Mouse (Mus musculus) adrenal gland, adult 8-10 months (tissue): ENCODE data around the gene Taf1d. TPM values are rescaled to one million over a fixed set of nuclear protein-coding genes. Genes with fewer than 3 reads are reported as not detected.
A peak's percentile ranks its signal among the peaks of the same experiment; 100 is the strongest.
"Not testable (repeated sequence)": the region's sequence is repeated elsewhere in the genome, so short reads cannot be mapped to it uniquely, and the experiment has no call there.

Source experiments
- DNase-seq: peaks from one replicate; pipeline ENCODE4 v3.0.0; 2022
- total RNA-seq, 4 experiments: library from RNA; stranded (reverse); gene quantifications; 2 replicates each; pipeline ENCODE4 v1.2.4; 2022

Gene Taf1d
- 100 to 1,000 TPM in 2 of 4 experiments, 10 to 100 TPM in 2; 71.4 to 110 (median 88.2) TPM for total RNA-seq

- peak; percentile 95 for DNase-seq
These were observed at the start of gene Taf1d for GRCm38 (mm10) chr9:15305503-15306397. TSS of gene Taf1d (plus strand) at chr9:15306214.

GRCm38 (mm10) chr9:15256214-15256613, 49.8 kb upstream of the Taf1d start:
- no peak for DNase-seq

- no peak for DNase-seq
These were observed 44.0 kb upstream of the Taf1d start for GRCm38 (mm10) chr9:15261980-15262379.

GRCm38 (mm10) chr9:15263487-15263886, 42.5 kb upstream of the Taf1d start:
- no peak for DNase-seq

- DNase-seq = no peak
These were observed 32.0 kb upstream of the Taf1d start for GRCm38 (mm10) chr9:15273981-15274380.

GRCm38 (mm10) chr9:15276855-15277254, 29.2 kb upstream of the Taf1d start:
- no peak for DNase-seq

GRCm38 (mm10) chr9:15278343-15278742, 27.7 kb upstream of the Taf1d start:
- DNase-seq = no peak

- DNase-seq = no peak
These were observed 26.8 kb upstream of the Taf1d start for GRCm38 (mm10) chr9:15279139-15279648.

- DNase-seq = peak; percentile 92
These were observed 26.1 kb upstream of the Taf1d start, which contains the start of gene Med17 for GRCm38 (mm10) chr9:15279649-15280490. TSS of gene Med17 (minus strand) at chr9:15279931.

- no peak for DNase-seq
These were observed 25.5 kb upstream of the Taf1d start for GRCm38 (mm10) chr9:15280491-15280879.

GRCm38 (mm10) chr9:15285443-15285842, 20.6 kb upstream of the Taf1d start:
- DNase-seq = no peak

GRCm38 (mm10) chr9:15287846-15288245, 18.2 kb upstream of the Taf1d start:
- no peak for DNase-seq

- DNase-seq = no peak
These were observed 17.6 kb upstream of the Taf1d start for GRCm38 (mm10) chr9:15288402-15288801.

GRCm38 (mm10) chr9:15289251-15289650, 16.8 kb upstream of the Taf1d start:
- no peak for DNase-seq

GRCm38 (mm10) chr9:15297112-15297511, 8.9 kb upstream of the Taf1d start:
- no peak for DNase-seq

GRCm38 (mm10) chr9:15298451-15298850, 7.6 kb upstream of the Taf1d start:
- DNase-seq = no peak

GRCm38 (mm10) chr9:15300056-15300455, 6.0 kb upstream of the Taf1d start:
- DNase-seq = no peak

GRCm38 (mm10) chr9:15301399-15301798, 4.6 kb upstream of the Taf1d start:
- peak; percentile 80 for DNase-seq

- not testable (repeated sequence) for DNase-seq
These were observed 4.0 kb upstream of the Taf1d start for GRCm38 (mm10) chr9:15302006-15302405.

- peak; percentile 29 for DNase-seq
These were observed 3.1 kb upstream of the Taf1d start for GRCm38 (mm10) chr9:15302881-15303280.

GRCm38 (mm10) chr9:15306398-15307119, 545 bp downstream of the Taf1d start, which contains the start of gene 4931406C07Rik:
TSS of gene 4931406C07Rik (minus strand) at chr9:15306448.
- DNase-seq = no peak

- DNase-seq = no peak
These were observed 1.2 kb downstream of the Taf1d start for GRCm38 (mm10) chr9:15307257-15307656.
